Mouse (Mus musculus): Measurements from ENCODE around the gene Kif24. TPM values are rescaled to one million over a fixed set of nuclear protein-coding genes. Genes with fewer than 3 reads are reported as not detected.

The Kif24 gene
- total RNA-seq, 1 experiment from 2014 or later: 2.4 TPM

GRCm38 (mm10) chr4:41348584-41349198 is 116.0 kb downstream of the Kif24 start, which contains the start of gene Ubap1:
Gene Ubap1 (plus strand): TSS chr4:41348996.
- peak; percentile 97 for DNase-seq

- no peak for DNase-seq
Measured at GRCm38 (mm10) chr4:41347839-41348238, 116.8 kb downstream of the Kif24 start.

GRCm38 (mm10) chr4:41346011-41346410 is 118.7 kb downstream of the Kif24 start:
- DNase-seq: no peak

DNA sequence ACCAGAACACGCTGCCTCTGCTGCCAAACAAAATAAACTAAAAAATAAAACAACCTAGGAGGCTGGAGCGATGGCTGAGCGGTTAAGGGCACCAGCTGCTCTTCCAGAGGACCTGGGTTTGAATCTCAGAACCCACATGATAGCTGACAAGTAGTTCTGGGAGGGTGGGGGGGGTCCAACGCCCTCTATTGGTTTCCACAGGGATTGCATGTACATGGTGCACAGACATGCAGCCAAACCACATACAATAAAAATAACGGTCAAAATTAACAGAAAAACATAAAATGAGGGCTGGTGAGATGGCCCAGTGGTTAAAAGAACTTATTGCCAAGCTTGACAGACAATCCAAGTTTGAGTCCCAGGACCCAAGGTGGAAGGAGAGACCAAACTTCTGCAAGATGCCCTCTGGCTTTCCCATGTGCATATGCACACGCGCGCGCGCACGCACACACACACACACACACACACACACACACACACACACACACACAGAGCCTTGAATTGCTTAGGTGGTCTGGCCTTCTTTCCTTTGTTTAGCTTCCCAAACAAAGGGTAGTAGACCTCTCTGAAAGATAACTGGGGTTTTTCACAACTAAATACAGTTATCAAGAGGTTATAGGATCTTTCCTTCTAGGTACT is 123.7 kb downstream of the Kif24 start:
- no peak for DNase-seq

Other genes starting within 250 kb of the Kif24 start
- 42.1 and 44.8 TPM in 2 replicates for gene Ubap2, start 189.7 kb downstream of the Kif24 start, total RNA-seq (2021)
- 53.7 and 57.3 TPM in 2 replicates for gene Dcaf12, start 150.0 kb downstream of the Kif24 start, total RNA-seq (2021)
- gene Ubap1, start 115.9 kb downstream of the Kif24 start, total RNA-seq (2021): 38.5 and 52.1 TPM in 2 replicates
- gene Nudt2, start 264 bp upstream of the Kif24 start, total RNA-seq (2021): 27.6 and 27.9 TPM in 2 replicates
- 8.9 and 10.7 TPM in 2 replicates for gene AI464131, start 38.2 kb upstream of the Kif24 start, total RNA-seq (2021)
- gene 1110017D15Rik, start 52.4 kb upstream of the Kif24 start, total RNA-seq (2021): 0.41 and 0.94 TPM in 2 replicates
- gene Fam219a, start 104.7 kb upstream of the Kif24 start, total RNA-seq (2021): 18.1 and 18.2 TPM in 2 replicates
- gene Dnaic1, start 104.9 kb upstream of the Kif24 start, total RNA-seq (2021): 0.34 and 2.2 TPM in 2 replicates
- 3.5 and 6.9 TPM in 2 replicates for gene Enho, start 175.4 kb upstream of the Kif24 start, total RNA-seq (2021)
- 61.2 and 63.2 TPM in 2 replicates for gene Cntfr, start 232.2 kb upstream of the Kif24 start, total RNA-seq (2021)
- 56.9 and 60.2 TPM in 2 replicates for gene Il11ra1, start 235.1 kb upstream of the Kif24 start, total RNA-seq (2021)
- 30.1 and 34.1 TPM in 2 replicates for gene Rpp25l, start 248.6 kb upstream of the Kif24 start, total RNA-seq (2021)

Data from adrenal gland, postnatal 14 days (tissue).